Mouse (Mus musculus): Measurements from ENCODE around the gene Cggbp1.
"Not testable (repeated sequence)": the region's sequence is repeated elsewhere in the genome, so short reads cannot be mapped to it uniquely, and the experiment has no call there.

The Cggbp1 gene

GRCm38 (mm10) chr16:64851563-64852362 lies at the start of gene Cggbp1, which contains the start of gene Zfp654:
Cggbp1 (plus strand) TSS chr16:64851996.
Zfp654 (minus strand) TSS chr16:64851652.
- peak; percentile 99 for DNase-seq (ENCODE audit: low read depth, low spot score)

- DNase-seq (ENCODE audit: low read depth, low spot score) = no peak
Observed at GRCm38 (mm10) chr16:64803041-64803440, 48.8 kb upstream of the Cggbp1 start.

GRCm38 (mm10) chr16:64817094-64817765 lies 34.6 kb upstream of the Cggbp1 start:
- DNase-seq (ENCODE audit: low read depth, low spot score) = no peak

- DNase-seq (ENCODE audit: low read depth, low spot score) = peak; percentile 27
Observed at GRCm38 (mm10) chr16:64823890-64824289, 27.9 kb upstream of the Cggbp1 start.

GRCm38 (mm10) chr16:64824474-64824873 lies 27.3 kb upstream of the Cggbp1 start:
- peak; percentile 42 for DNase-seq (ENCODE audit: low read depth, low spot score)

- DNase-seq (ENCODE audit: low read depth, low spot score) = no peak
Observed at GRCm38 (mm10) chr16:64830291-64830690, 21.5 kb upstream of the Cggbp1 start.

GRCm38 (mm10) chr16:64835996-64836545 lies 15.7 kb upstream of the Cggbp1 start:
- peak; percentile 61 for DNase-seq (ENCODE audit: low read depth, low spot score)

GRCm38 (mm10) chr16:64836709-64837108 lies 15.1 kb upstream of the Cggbp1 start:
- DNase-seq (ENCODE audit: low read depth, low spot score) = no peak

GRCm38 (mm10) chr16:64841481-64842373 lies 10.1 kb upstream of the Cggbp1 start:
- DNase-seq (ENCODE audit: low read depth, low spot score) = no peak

GRCm38 (mm10) chr16:64842374-64842729 lies 9.4 kb upstream of the Cggbp1 start:
- no peak for DNase-seq (ENCODE audit: low read depth, low spot score)

- DNase-seq (ENCODE audit: low read depth, low spot score) = peak; percentile 54
Observed at GRCm38 (mm10) chr16:64845947-64846346, 5.8 kb upstream of the Cggbp1 start.

- DNase-seq (ENCODE audit: low read depth, low spot score) = peak; percentile 52
Observed at GRCm38 (mm10) chr16:64850287-64851084, 1.3 kb upstream of the Cggbp1 start.

- DNase-seq (ENCODE audit: low read depth, low spot score) = no peak
Observed at GRCm38 (mm10) chr16:64851085-64851562, 672 bp upstream of the Cggbp1 start.

- peak; percentile 66 for DNase-seq (ENCODE audit: low read depth, low spot score)
Observed at GRCm38 (mm10) chr16:64852441-64852871, 660 bp downstream of the Cggbp1 start.

GRCm38 (mm10) chr16:64852891-64853290 lies 1.1 kb downstream of the Cggbp1 start:
- DNase-seq (ENCODE audit: low read depth, low spot score) = no peak

- DNase-seq (ENCODE audit: low read depth, low spot score) = no peak
Observed at GRCm38 (mm10) chr16:64856946-64857345, 5.2 kb downstream of the Cggbp1 start.

- not testable (repeated sequence) for DNase-seq (ENCODE audit: low read depth, low spot score)
Observed at GRCm38 (mm10) chr16:64865841-64866240, 14.0 kb downstream of the Cggbp1 start.

GRCm38 (mm10) chr16:64868613-64869012 lies 16.8 kb downstream of the Cggbp1 start:
- DNase-seq (ENCODE audit: low read depth, low spot score) = no peak

GRCm38 (mm10) chr16:64869621-64870020 lies 17.8 kb downstream of the Cggbp1 start:
- DNase-seq (ENCODE audit: low read depth, low spot score) = no peak

GRCm38 (mm10) chr16:64872296-64872695 lies 20.5 kb downstream of the Cggbp1 start:
- DNase-seq (ENCODE audit: low read depth, low spot score) = no peak

Data from CD4-positive helper T cell, adult 2 months (primary cell).